Mouse (Mus musculus) small intestine, adult 2 months (tissue): ENCODE results near the gene Cript.

Experiments used
- CTCF ChIP-seq: fragments of 200-500 bp; IDR thresholded peaks from 2 replicates; pipeline ENCODE4 v1.5.1; 2012; ENCODE audit warnings: low read depth, mild to moderate bottlenecking, control low read depth, inconsistent platforms, low read length, moderate library complexity, mixed read lengths; ENCODE audit not compliant: insufficient replicate concordance, insufficient read length; ENCODE audit errors: extremely low read depth
- POLR2A ChIP-seq: fragments of 200-500 bp; IDR thresholded peaks from 2 replicates; pipeline ENCODE4 v1.6.1; 2012; ENCODE audit warnings: low read depth, mild to moderate bottlenecking, control low read depth, inconsistent platforms, low read length, moderate library complexity

DNA sequence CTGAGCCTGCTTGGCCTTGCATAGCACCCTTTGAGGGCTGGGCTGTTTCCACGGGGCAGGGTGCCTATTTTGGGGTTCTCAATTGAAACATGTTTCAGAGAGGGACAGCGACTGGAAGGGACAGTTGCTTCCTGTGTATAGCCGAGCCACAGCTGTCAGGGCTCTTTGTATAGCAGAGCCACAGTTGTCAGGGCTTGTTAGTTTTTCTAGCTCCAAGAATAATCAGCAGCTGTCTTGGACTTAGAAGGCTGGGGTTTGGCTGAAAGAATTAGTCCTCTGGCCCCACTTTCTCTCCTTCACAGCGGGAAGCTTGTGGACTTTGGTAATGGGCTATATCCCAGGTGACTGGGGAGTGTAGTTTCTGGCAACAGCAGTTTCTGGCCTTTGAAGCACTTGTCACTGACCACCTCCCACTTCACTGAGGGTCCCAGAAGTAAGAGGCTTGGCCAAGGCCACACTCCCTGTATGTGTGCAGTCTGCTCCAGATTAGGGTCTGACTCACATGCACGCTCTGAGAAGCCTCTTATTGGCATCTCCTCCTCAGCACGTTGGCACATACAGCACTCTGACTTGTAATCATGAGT lies 36.7 kb upstream of the Cript start:
- TF ChIP-seq CTCF, result no peak
- no peak for TF ChIP-seq POLR2A
